Mouse (Mus musculus) heart, embryonic 11.5 days (tissue): ENCODE data around the gene Cdk6. TPM values are rescaled to one million over a fixed set of nuclear protein-coding genes. Genes with fewer than 3 reads are reported as not detected.
"Not testable (repeated sequence)": the region's sequence is repeated elsewhere in the genome, so short reads cannot be mapped to it uniquely, and the experiment has no call there.

Source experiments
- ATAC-seq: fragments of 200-750 bp; cut with Nextera tagmentation; replicated peaks from 2 replicates; pipeline ENCODE4 v1.8.0; 2017; ENCODE audit warnings: moderate library complexity; ENCODE audit not compliant: insufficient number of reproducible peaks, low FRiP score, low TSS enrichment
- H3K27ac ChIP-seq: fragments of 300-500 bp; sonication (generic); 2 replicates; pipeline ENCODE4 v1.5.1; 2014; ENCODE audit warnings: mild to moderate bottlenecking, low read depth, low read length
- H3K27me3 ChIP-seq: fragments of 300-500 bp; sonication (generic); 2 replicates; pipeline ENCODE4 v1.6.1; 2014; ENCODE audit warnings: mild to moderate bottlenecking, low read length, mixed read lengths; ENCODE audit not compliant: control insufficient read depth, insufficient read depth
- H3K36me3 ChIP-seq: fragments of 300-500 bp; sonication (generic); 2 replicates; pipeline ENCODE4 v1.6.1; 2014; ENCODE audit warnings: mild to moderate bottlenecking, low read length, moderate library complexity, mixed read lengths; ENCODE audit not compliant: control insufficient read depth, insufficient read depth
- H3K4me1 ChIP-seq: fragments of 300-500 bp; sonication (generic); 2 replicates; pipeline ENCODE4 v1.6.1; 2014; ENCODE audit warnings: low read length; ENCODE audit not compliant: control insufficient read depth, insufficient read depth
- H3K4me2 ChIP-seq: fragments of 300-500 bp; sonication (generic); 2 replicates; pipeline ENCODE4 v1.6.1; 2014; ENCODE audit warnings: mild to moderate bottlenecking, moderate library complexity
- H3K4me3 ChIP-seq: fragments of 300-500 bp; sonication (generic); 2 replicates; pipeline ENCODE4 v1.5.1; 2014; ENCODE audit warnings: low read depth, low read length
- H3K9ac ChIP-seq: fragments of 300-500 bp; sonication (generic); 2 replicates; pipeline ENCODE4 v1.6.1; 2014; ENCODE audit warnings: mild to moderate bottlenecking, low read depth, low read length, moderate library complexity
- H3K9me3 ChIP-seq: fragments of 300-500 bp; sonication (generic); replicated peaks from 2 replicates; pipeline ENCODE4 v1.6.1; 2016; ENCODE audit warnings: low read length; ENCODE audit not compliant: control insufficient read depth
- WGBS: fragments of 180-500 bp; shearing (Covaris S2); extraction: QIAGEN DNeasy Blood & Tissue Kit; methylation state at CpG from one replicate; pipeline ENCODE4 v1.1.7; 2014; ENCODE audit not compliant: insufficient replicate concordance; 5-methylcytosine and 5-hydroxymethylcytosine counted together
- polyA plus RNA-seq: library from polyadenylated mRNA; unstranded; fragments of >200 nt; fragmentation: Nextera tagmentation; extraction: Ambion mirVana; gene quantifications from 2 replicates; pipeline ENCODE4 v1.2.1, GENCODE M21; 2014

Gene Cdk6
- polyA plus RNA-seq, 1 experiment from 2014 or later = 31.3 TPM

DNA sequence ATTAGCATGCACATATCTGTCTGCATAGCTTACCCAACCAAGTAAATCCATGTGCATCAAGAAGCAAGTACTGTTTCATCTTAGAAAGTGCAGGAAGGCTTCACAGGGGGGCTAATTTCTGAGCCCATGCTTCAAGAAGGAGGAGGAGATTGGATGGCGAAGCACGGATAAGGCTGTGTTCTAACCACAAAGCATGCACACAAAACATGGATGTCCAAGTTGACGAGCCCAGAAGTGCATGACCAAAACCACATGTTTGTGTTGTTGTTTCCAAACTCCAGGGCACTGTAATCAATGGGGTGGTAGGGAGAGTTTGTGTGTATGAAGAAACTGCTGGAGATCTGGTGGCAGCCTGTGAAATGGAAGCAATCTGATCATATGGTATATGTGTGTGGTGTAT lies 101.2 kb downstream of the Cdk6 start:
- 92% methylated on average over 3 of the region's 3 CpGs for WGBS
- not testable (repeated sequence) for H3K36me3 ChIP-seq, H3K27ac ChIP-seq, H3K9me3 ChIP-seq, H3K27me3 ChIP-seq, ATAC-seq, H3K4me3 ChIP-seq, H3K4me2 ChIP-seq, H3K9ac ChIP-seq, H3K4me1 ChIP-seq

DNA sequence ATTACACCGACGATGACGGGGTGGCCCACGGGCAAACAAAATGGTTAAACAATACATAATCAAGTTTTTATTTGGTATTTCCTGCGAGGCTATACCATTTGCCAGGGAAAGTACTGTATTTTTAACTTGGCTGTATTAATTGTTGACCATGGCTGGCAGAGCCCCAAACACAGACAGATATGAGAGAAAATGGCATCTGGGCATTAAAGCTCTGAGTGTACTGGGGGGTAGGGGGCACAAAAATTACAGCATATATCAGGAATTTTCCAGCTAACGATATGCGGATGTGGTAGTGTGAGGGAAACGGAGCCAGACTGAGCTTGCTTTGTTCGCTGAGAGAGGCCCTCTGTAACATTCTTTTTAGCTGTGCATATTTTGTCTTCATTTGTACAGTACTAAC lies 109.9 kb downstream of the Cdk6 start:
- WGBS = 68% methylated on average over 9 of the region's 9 CpGs
- H3K27me3 ChIP-seq, H3K4me2 ChIP-seq, H3K9ac ChIP-seq, H3K36me3 ChIP-seq, ATAC-seq, H3K4me1 ChIP-seq, H3K4me3 ChIP-seq, H3K9me3 ChIP-seq, H3K27ac ChIP-seq: not testable (repeated sequence)

DNA sequence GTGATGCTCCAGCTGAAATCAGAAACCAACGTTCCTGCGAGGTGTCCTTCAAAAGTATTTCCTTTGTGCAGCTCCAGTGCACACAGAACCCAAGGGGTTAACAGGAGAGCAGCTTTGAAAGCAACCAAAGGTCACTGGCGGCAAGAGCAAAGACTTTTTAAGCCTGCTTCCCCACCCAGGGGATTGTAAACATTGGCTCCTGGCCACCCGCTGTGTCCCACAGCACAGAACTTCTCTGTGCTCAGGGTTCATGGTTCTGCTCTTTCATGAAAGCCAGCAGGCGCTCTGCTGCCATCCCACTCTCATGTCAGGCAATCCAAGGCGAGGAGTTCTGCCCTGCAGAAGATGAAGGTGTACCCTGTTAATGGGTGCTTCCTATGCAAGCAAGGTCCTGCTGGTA lies 112.7 kb downstream of the Cdk6 start:
- H3K4me3 ChIP-seq, H3K36me3 ChIP-seq, H3K9me3 ChIP-seq, H3K9ac ChIP-seq, H3K27ac ChIP-seq, ATAC-seq, H3K4me1 ChIP-seq, H3K4me2 ChIP-seq, H3K27me3 ChIP-seq: not testable (repeated sequence)
- WGBS = 10% methylated on average over 6 of the region's 6 CpGs

DNA sequence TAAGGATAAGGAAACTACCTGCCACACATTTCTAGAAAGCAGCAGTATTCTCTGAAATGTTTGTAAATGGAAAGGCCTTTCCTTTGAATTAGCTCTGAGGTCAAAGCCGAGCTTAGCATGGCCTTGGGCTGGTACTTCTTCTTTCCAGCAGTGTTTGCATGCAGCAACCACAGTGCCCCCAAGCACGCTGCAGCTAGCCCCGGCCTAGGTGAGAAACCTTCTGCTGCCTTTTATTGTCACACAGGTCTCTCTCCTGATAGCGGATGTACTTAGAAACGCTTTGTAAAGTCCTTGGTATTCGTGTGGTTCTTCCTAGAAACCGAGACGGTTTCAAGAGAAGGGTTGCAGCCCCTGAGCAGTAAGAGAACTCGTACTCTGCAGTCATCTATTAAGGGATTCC lies 119.6 kb downstream of the Cdk6 start:
- H3K4me2 ChIP-seq = no peak overlapping the region
- H3K4me1 ChIP-seq = peaks cover 11% of the 10 kb centered on the region
- no peak for ATAC-seq
- H3K9me3 ChIP-seq = no peaks in the 10 kb centered on the region
- no peak overlapping the region for H3K27ac ChIP-seq
- H3K36me3 ChIP-seq = no peaks in the 10 kb centered on the region
- H3K4me3 ChIP-seq = no peak overlapping the region
- 70% methylated on average over 9 of the region's 9 CpGs for WGBS
- H3K27me3 ChIP-seq = no peaks in the 10 kb centered on the region
- H3K9ac ChIP-seq = no peak overlapping the region

DNA sequence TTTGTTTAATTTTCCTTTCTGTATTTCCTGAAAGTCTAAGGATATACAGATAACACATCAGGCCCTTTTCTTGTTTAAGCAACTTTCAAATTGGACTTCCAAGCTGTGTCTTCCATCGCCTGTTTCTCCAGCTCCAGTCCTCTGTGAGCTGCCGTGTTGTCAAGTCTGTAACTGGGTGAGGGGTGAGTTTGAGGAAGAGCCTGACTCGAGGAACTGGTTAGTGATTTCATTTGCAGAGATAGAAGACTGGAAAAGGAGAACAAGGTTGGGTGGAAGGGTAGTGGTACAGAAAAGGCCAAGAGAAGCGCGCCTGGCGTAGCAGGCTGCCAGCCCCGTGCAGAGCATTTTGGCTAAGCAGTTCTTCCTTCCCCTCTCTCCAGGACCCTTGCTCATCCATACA lies 120.1 kb downstream of the Cdk6 start:
- H3K27ac ChIP-seq = no peak overlapping the region
- H3K4me1 ChIP-seq = peaks cover 14% of the 10 kb centered on the region
- no peak overlapping the region for H3K4me2 ChIP-seq
- H3K27me3 ChIP-seq = no peaks in the 10 kb centered on the region
- 80% methylated on average over 7 of the region's 7 CpGs for WGBS
- H3K4me3 ChIP-seq = no peak overlapping the region
- no peak overlapping the region for H3K9ac ChIP-seq
- no peaks in the 10 kb centered on the region for H3K36me3 ChIP-seq
- no peaks in the 10 kb centered on the region for H3K9me3 ChIP-seq
- ATAC-seq = no peak

DNA sequence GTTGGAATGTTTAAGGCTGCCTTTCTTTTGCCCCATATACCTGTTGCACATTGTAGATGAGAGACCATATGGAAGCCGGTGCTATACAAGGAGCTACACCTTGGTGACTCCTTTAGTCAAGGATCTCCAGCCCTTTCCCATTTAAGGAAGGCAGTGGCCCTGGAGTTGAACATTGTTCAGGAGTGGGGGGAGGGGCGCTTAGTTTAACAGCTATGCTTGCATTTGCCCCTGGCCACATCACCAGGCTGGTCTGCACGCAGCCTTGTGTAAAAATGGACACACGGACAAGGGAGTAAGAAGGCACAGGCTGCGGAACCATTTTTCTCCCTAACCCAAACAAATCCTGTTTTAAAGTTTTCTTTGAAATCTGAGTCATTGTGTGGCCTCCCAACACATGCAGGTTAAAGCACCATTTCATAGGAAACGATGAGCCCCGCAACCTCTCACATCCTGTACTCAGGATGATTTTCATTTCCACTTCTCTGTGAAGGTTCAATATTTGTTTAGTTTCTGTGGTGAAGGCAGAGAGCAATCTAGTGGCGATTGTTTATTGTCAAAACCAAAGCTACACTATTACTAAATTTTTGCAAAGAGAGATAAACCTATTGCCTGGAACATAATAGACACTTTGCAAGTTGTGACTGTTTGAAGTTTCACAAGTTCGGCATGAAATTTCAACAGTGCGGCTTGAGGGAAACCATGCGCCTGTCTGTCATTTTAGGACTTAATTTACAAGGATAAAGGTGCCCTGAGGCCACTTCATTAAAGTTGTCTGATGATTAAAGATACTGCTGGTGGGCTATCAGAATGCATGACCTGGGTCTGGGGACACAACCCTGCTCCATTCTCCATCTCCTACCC lies 121.8 kb downstream of the Cdk6 start:
- H3K4me3 ChIP-seq = no peak overlapping the region
- no peaks in the 10 kb centered on the region for H3K9me3 ChIP-seq
- no peak overlapping the region for H3K4me2 ChIP-seq
- H3K27me3 ChIP-seq = no peaks in the 10 kb centered on the region
- no peak overlapping the region for H3K27ac ChIP-seq
- H3K9ac ChIP-seq = no peak overlapping the region
- WGBS = 69% methylated on average over 11 of the region's 11 CpGs
- H3K36me3 ChIP-seq = no peaks in the 10 kb centered on the region
- ATAC-seq = no peak
- H3K4me1 ChIP-seq = peaks cover 14% of the 10 kb centered on the region

DNA sequence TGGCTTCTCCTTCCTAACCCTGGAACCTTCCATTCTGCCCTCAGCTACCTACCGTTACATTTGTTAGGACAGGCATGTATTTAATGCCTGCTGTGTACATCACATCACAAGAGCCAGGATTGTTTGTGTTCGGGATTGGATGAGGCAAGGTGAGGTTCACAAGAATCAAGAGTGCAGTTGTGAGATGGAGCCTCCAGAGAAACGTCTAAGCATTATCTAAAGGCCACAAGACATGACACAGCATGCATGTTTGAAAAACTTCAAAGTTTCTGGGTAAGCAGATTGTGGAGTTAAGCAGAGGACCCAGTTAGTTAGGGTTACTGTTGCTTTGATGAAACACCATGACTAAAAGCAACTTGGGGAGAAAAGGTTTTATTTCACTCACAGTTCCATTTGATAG lies 122.5 kb downstream of the Cdk6 start:
- WGBS = 69% methylated on average over 3 of the region's 3 CpGs
- Histone ChIP-seq H3K27me3 (no peaks in the 10 kb centered on the region), H3K9ac (no peak overlapping the region), H3K4me2 (no peak overlapping the region), H3K27ac (no peak overlapping the region), H3K4me3 (no peak overlapping the region), H3K36me3 (no peaks in the 10 kb centered on the region), H3K9me3 (no peaks in the 10 kb centered on the region), H3K4me1 (peaks cover 14% of the 10 kb centered on the region)
- ATAC-seq = no peak

DNA sequence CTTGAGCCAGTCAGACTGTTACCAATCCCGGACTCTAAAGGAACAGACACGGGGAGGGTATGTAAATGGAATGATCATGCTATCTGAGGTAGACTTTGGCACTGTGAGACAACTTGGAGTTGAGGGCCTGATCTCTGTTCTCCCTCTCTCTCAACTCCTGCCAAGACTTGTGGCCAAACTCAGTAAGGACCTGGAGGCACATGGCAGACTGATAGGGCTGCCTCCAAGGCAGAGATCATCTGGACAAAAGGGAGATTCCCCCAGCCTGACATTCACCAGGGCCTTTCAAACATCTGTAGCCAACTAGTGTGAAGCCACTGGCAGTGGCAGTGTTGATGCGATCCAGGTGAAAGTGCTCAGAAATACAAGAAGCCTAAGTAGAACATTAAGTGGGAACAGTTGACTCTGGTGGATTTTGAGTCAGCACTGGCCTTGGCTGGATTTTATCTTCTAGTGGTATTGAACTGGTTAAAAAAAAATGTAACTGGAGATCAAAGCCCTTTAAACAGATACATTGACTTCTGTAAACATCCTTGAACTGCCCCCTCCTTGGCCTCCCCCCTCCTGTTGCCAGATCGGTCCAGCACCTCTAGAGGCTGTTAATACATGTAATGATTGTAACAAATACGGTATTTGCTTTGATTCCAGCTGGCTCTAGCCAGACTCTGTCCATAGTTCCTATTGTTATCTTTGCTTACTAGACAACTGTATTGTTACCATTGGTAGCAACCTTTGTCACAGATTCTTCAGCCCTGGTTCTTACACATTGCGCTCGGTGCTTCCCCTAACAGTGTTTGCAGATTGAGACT lies 125.0 kb downstream of the Cdk6 start:
- Histone ChIP-seq H3K9ac (no peak overlapping the region), H3K27me3 (no peaks in the 10 kb centered on the region), H3K27ac (no peak overlapping the region), H3K4me1 (peaks cover 14% of the 10 kb centered on the region), H3K4me2 (no peak overlapping the region), H3K9me3 (no peaks in the 10 kb centered on the region), H3K4me3 (no peak overlapping the region), H3K36me3 (no peaks in the 10 kb centered on the region)
- no peak for ATAC-seq
- WGBS = 62% methylated on average over 7 of the region's 7 CpGs
